Mouse (Mus musculus): ENCODE data around the gene Get4. TPM values are rescaled to one million over a fixed set of nuclear protein-coding genes. Genes with fewer than 3 reads are reported as not detected.
A peak's percentile ranks its signal among the peaks of the same experiment; 100 is the strongest.

The Get4 gene
- polyA plus RNA-seq, 1 experiment from 2014 or later = 135 TPM

GRCm38 (mm10) chr5:139216774-139217173 lies 35.4 kb upstream of the Get4 start:
- no peak for ATAC-seq (ENCODE audit: low read depth)
- Histone ChIP-seq H3K27ac (peak overlapping the region; percentile 16; the same call in 1 of the 2 replicates), H3K27me3 (no peaks in the 10 kb centered on the region), H3K4me3 (replicated peaks) (no peak overlapping the region), H3K9ac (no peak overlapping the region), H3K9me3 (replicated peaks) (no peaks in the 10 kb centered on the region), H3K36me3 (peaks cover 62% of the 10 kb centered on the region), H3K4me2 (no peak overlapping the region), H3K4me1 (replicated peaks) (peaks cover 19% of the 10 kb centered on the region; the same call in 1 of the 2 replicates)
- WGBS (ENCODE audit: insufficient replicate concordance) = 82% methylated on average over 3 of the region's 3 CpGs
- no peak for DNase-seq

DNA sequence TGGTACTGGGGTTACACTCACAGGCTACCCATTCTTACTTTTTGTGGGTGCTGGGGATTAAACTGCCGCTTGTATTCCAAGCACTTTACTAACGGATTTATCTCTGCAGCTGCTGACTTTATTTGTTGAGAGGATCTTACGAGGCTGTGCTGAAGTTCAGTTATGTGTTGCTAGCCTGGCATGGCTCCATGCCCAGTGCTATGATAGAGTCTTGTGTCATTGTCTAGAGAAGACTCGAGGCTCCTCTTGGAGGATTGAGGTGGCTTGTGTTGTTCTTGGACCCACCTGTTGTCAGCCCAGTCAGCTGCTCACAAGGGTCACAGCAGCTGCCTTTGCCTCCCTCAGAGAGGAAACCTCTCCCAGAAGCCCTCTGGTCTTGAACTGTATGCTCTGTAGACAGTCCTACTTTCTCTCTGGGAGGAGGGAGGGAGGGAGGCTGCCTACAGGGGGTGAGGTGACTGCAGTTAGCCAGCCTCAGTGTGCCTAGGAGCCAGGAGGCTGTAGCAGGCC lies 32.1 kb upstream of the Get4 start:
- no peak for DNase-seq
- Histone ChIP-seq H3K9me3 (replicated peaks) (no peaks in the 10 kb centered on the region), H3K36me3 (peaks cover 71% of the 10 kb centered on the region), H3K4me1 (replicated peaks) (0 out of 2 replicates have a peak, but pooled peaks cover 11% of the 10 kb centered on the region), H3K9ac (no peak overlapping the region), H3K27ac (no peak overlapping the region), H3K27me3 (no peaks in the 10 kb centered on the region), H3K4me3 (replicated peaks) (no peak overlapping the region), H3K4me2 (no peak overlapping the region)
- 74% methylated on average over 4 of the region's 4 CpGs for WGBS (ENCODE audit: insufficient replicate concordance)
- ATAC-seq (ENCODE audit: low read depth) = no peak

DNA sequence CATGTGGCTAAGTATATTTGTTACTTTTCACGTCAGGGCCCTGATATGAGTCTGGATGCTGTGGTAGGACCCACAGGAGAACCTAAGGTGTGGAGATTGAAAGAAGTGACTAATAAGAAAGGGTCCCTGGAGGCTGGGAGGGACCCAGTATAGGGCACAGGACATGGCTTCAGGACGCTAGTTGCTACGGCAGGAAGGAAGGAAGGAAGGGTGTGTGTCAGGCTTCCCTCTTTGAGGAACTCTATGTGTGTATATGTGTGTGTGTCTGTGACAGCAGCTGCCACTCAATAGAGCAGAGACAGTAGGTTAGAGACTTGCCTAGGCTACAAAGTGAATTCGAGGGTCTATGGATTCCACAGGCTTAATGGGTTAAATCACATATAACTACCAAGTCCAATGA lies 31.5 kb upstream of the Get4 start:
- Histone ChIP-seq H3K4me1 (replicated peaks) (0 out of 2 replicates have a peak, but pooled peaks cover 6% of the 10 kb centered on the region), H3K4me3 (replicated peaks) (no peak overlapping the region), H3K27me3 (no peaks in the 10 kb centered on the region), H3K9me3 (replicated peaks) (no peaks in the 10 kb centered on the region), H3K9ac (no peak overlapping the region), H3K27ac (no peak overlapping the region), H3K36me3 (peaks cover 71% of the 10 kb centered on the region), H3K4me2 (no peak overlapping the region)
- DNase-seq (no peak), ATAC-seq (ENCODE audit: low read depth) (no peak)
- 71% methylated on average over 4 of the region's 4 CpGs for WGBS (ENCODE audit: insufficient replicate concordance)

DNA sequence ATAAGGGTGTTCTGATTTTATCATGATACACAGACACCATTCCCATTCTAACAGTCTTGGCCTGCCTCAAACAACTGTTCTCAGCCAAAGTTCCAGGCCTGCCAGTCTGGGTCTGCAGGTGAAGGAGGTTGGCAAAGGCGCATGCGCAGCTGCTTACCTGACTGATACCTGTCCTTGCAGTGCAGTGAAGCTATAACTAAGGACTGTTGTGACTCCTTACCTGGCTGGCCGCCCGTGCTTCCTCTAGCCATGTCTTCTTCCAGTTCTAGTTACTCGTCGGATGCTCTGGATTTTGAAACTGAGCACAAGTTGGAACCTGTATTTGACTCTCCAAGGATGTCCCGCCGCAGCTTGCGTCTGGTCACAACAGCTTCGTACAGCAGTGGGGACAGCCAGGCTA lies 28.8 kb upstream of the Get4 start:
- H3K9ac ChIP-seq = no peak overlapping the region
- 91% methylated on average over 10 of the region's 10 CpGs for WGBS (ENCODE audit: insufficient replicate concordance)

DNA sequence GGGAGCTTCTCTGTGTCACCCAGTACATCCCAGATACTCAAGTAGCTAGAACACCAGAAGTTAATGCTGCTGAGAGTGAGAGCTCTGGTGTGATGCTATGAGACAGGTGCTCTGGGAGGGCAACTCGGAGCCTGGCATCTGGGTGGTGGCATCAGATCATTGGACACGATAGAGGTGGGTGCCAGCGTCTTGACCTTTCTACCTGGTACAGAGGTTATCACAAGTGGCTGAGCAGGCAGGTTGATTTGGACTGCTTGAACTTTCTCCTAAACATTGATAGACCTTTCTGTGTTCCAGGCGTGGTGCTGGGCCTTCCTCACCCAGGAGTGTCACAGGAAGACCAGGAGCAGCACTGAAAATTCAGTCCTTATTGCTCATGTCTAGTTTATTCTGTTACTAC lies 24.9 kb upstream of the Get4 start:
- no peaks in the 10 kb centered on the region for H3K9me3 ChIP-seq (replicated peaks)
- no peak overlapping the region for H3K4me3 ChIP-seq (replicated peaks)
- H3K4me1 ChIP-seq (replicated peaks) = peaks cover 18% of the 10 kb centered on the region
- no peak overlapping the region for H3K27ac ChIP-seq
- H3K36me3 ChIP-seq = peaks cover 98% of the 10 kb centered on the region
- no peaks in the 10 kb centered on the region for H3K27me3 ChIP-seq
- H3K4me2 ChIP-seq = no peak overlapping the region
- no peak overlapping the region for H3K9ac ChIP-seq
- ATAC-seq (ENCODE audit: low read depth) (no peak), DNase-seq (no peak)
- 91% methylated on average over 4 of the region's 4 CpGs for WGBS (ENCODE audit: insufficient replicate concordance)

More for the DNA sequence above, 28.8 kb upstream of the Get4 start:
- peaks cover 83% of the 10 kb centered on the region for H3K36me3 ChIP-seq
- no peak overlapping the region for H3K4me2 ChIP-seq
- DNase-seq (no peak), ATAC-seq (ENCODE audit: low read depth) (no peak)
- H3K4me1 ChIP-seq (replicated peaks) = 0 out of 2 replicates have a peak, but pooled peaks cover 6% of the 10 kb centered on the region
- H3K27ac ChIP-seq = no peak overlapping the region
- no peaks in the 10 kb centered on the region for H3K27me3 ChIP-seq
- H3K4me3 ChIP-seq (replicated peaks) = no peak overlapping the region
- no peaks in the 10 kb centered on the region for H3K9me3 ChIP-seq (replicated peaks)

DNA sequence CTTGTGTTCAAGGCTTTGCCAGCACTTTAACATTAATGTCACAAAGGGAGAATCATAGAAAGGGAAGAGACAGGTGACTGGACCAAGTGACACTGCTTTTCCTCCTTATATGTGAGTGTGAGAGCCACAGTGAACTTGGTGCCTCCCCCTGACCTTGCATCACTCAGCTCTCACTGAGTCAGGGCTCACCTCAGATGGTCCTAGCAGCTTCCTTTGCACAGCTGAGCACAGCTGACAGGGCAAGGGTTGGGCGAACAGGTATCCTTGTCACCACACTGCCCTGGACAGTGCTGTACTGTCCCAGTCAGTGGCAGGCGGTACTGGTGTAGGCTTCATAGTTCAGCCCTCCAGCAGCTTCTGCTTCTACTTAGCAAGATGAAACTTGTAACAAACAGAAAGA lies 24.5 kb upstream of the Get4 start:
- H3K27ac ChIP-seq = no peak overlapping the region
- WGBS (ENCODE audit: insufficient replicate concordance) = 75% methylated on average over 2 of the region's 2 CpGs
- no peak overlapping the region for H3K4me3 ChIP-seq (replicated peaks)
- H3K4me2 ChIP-seq = no peak overlapping the region
- peaks cover 98% of the 10 kb centered on the region for H3K36me3 ChIP-seq
- DNase-seq = no peak
- no peaks in the 10 kb centered on the region for H3K27me3 ChIP-seq
- peaks cover 20% of the 10 kb centered on the region for H3K4me1 ChIP-seq (replicated peaks)
- H3K9ac ChIP-seq = no peak overlapping the region
- ATAC-seq (ENCODE audit: low read depth) = no peak
- no peaks in the 10 kb centered on the region for H3K9me3 ChIP-seq (replicated peaks)

DNA sequence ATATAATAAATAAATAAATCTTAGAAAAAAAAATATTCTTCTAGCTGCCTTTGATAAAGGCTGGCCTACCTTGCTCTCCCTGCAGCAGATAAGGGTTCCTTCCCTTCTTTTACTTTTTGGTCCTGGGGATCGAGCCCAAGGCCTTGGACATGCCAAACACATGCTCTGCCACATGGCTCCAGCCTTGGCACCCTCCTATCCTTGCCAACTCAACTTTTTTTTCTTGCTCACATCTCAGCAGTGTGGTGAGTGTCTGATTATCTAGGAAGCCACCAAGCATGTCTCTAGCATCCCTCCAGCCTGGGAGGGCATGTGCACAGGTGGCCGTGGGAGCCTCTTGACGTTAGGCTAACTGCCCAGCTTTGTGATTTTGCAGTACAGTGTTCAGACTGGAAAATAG lies 23.8 kb upstream of the Get4 start:
- peaks cover 17% of the 10 kb centered on the region for H3K4me1 ChIP-seq (replicated peaks)
- ATAC-seq (ENCODE audit: low read depth) (no peak), DNase-seq (no peak)
- no peaks in the 10 kb centered on the region for H3K27me3 ChIP-seq
- H3K4me2 ChIP-seq = no peak overlapping the region
- H3K9me3 ChIP-seq (replicated peaks) = no peaks in the 10 kb centered on the region
- no peak overlapping the region for H3K4me3 ChIP-seq (replicated peaks)
- no peak overlapping the region for H3K27ac ChIP-seq
- WGBS (ENCODE audit: insufficient replicate concordance) = 92% methylated on average over 3 of the region's 3 CpGs
- peaks cover 98% of the 10 kb centered on the region for H3K36me3 ChIP-seq
- no peak overlapping the region for H3K9ac ChIP-seq

- no peak overlapping the region for H3K4me3 ChIP-seq (replicated peaks)
- H3K4me1 ChIP-seq (replicated peaks) = peaks cover 17% of the 10 kb centered on the region
- no peak overlapping the region for H3K27ac ChIP-seq
- no peak for ATAC-seq (ENCODE audit: low read depth)
- no peak overlapping the region for H3K4me2 ChIP-seq
- no peak for DNase-seq
- H3K9me3 ChIP-seq (replicated peaks) = no peaks in the 10 kb centered on the region
- 85% methylated on average over 3 of the region's 3 CpGs for WGBS (ENCODE audit: insufficient replicate concordance)
- no peaks in the 10 kb centered on the region for H3K27me3 ChIP-seq
- H3K36me3 ChIP-seq = peaks cover 98% of the 10 kb centered on the region
- no peak overlapping the region for H3K9ac ChIP-seq
These were observed 22.4 kb upstream of the Get4 start for GRCm38 (mm10) chr5:139229716-139230115.

- no peaks in the 10 kb centered on the region for H3K27me3 ChIP-seq
- H3K9ac ChIP-seq = no peak overlapping the region
- no peak overlapping the region for H3K4me2 ChIP-seq
- WGBS (ENCODE audit: insufficient replicate concordance) = 22% methylated on average over 3 of the region's 3 CpGs
- DNase-seq (no peak), ATAC-seq (ENCODE audit: low read depth) (peak; percentile 51; the same call in 1 of the 2 replicates)
- H3K36me3 ChIP-seq = peaks cover 99% of the 10 kb centered on the region
- H3K4me1 ChIP-seq (replicated peaks) = peaks cover 17% of the 10 kb centered on the region
- no peak overlapping the region for H3K27ac ChIP-seq
- H3K4me3 ChIP-seq (replicated peaks) = no peak overlapping the region
- H3K9me3 ChIP-seq (replicated peaks) = no peaks in the 10 kb centered on the region
These were observed 20.0 kb upstream of the Get4 start for GRCm38 (mm10) chr5:139232083-139232482.

DNA sequence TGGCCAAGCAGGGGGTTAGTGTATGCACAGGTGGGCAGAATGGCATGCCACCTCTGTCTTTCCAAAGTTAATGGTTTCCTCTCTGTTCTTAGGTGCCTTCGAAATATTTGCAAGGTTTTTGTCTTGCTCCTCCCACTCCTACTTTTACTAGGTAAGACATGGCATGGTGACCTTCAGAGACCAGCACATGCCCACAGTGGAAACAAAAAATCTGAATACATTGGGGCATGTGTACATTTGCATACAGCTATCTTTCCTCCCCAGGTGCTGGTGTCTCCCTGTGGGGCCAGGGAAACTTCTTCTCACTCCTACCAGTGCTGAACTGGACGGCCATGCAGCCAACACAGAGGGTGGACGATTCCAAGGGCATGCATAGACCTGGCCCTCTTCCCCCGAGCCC lies 17.7 kb upstream of the Get4 start:
- Histone ChIP-seq H3K4me1 (replicated peaks) (peaks cover 17% of the 10 kb centered on the region), H3K36me3 (peaks cover 99% of the 10 kb centered on the region), H3K4me2 (no peak overlapping the region), H3K9ac (no peak overlapping the region), H3K9me3 (replicated peaks) (no peaks in the 10 kb centered on the region), H3K27ac (no peak overlapping the region), H3K4me3 (replicated peaks) (no peak overlapping the region), H3K27me3 (no peaks in the 10 kb centered on the region)
- WGBS (ENCODE audit: insufficient replicate concordance) = 91% methylated on average over 4 of the region's 4 CpGs
- ATAC-seq (ENCODE audit: low read depth) = no peak
- no peak for DNase-seq

- Histone ChIP-seq H3K4me1 (replicated peaks) (no peaks in the 10 kb centered on the region), H3K4me2 (no peak overlapping the region), H3K36me3 (peaks cover 99% of the 10 kb centered on the region), H3K27me3 (no peaks in the 10 kb centered on the region), H3K9ac (no peak overlapping the region), H3K27ac (no peak overlapping the region), H3K9me3 (replicated peaks) (no peaks in the 10 kb centered on the region), H3K4me3 (replicated peaks) (no peak overlapping the region)
- 88% methylated on average over 4 of the region's 4 CpGs for WGBS (ENCODE audit: insufficient replicate concordance)
- DNase-seq = no peak
- no peak for ATAC-seq (ENCODE audit: low read depth)
These were observed 14.7 kb upstream of the Get4 start for GRCm38 (mm10) chr5:139237436-139237835.

DNA sequence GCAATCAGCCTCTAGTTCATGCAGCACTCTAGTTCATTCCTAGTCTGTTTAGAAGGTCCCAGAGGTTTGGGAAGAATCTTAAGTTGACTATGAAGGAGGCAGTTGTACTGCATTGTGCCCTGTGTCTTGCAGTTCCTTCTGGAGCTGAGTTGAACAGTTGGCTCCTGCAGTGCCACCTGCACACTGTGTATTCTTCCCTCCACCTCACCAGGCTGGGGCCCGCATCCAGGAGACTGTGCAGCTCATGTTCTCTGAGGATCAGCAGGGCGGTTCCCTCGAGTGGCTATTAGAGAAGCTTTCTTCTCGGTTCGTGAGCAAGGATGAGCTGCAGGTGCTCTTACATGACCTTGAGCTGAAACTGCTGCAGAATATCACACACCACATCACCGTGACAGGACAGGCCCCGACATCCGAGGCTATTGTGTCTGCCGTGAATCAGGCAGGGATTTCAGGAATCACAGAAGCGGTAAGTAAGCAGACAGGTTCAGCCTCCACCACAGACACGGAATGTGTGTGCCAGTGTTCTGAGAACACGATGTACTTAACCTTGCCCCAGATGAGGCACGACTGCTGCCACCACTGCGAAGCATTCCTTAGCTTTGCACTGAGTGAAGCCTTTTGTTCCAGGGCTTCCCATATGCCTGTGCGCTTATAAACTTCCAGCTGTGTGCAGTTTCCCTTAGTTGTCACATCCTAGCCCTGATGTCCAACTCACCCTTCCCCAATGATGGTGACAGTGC lies 10.9 kb upstream of the Get4 start:
- peaks cover 100% of the 10 kb centered on the region for H3K36me3 ChIP-seq
- DNase-seq = no peak

More for the DNA sequence above, 10.9 kb upstream of the Get4 start:
- WGBS (ENCODE audit: insufficient replicate concordance) = 87% methylated on average over 15 of the region's 15 CpGs
- Histone ChIP-seq H3K9me3 (replicated peaks) (no peaks in the 10 kb centered on the region), H3K27ac (no peak overlapping the region), H3K27me3 (no peaks in the 10 kb centered on the region), H3K4me1 (replicated peaks) (no peaks in the 10 kb centered on the region), H3K4me3 (replicated peaks) (no peak overlapping the region), H3K4me2 (no peak overlapping the region), H3K9ac (no peak overlapping the region)
- no peak for ATAC-seq (ENCODE audit: low read depth)
